Mouse (Mus musculus) forebrain, postnatal 0 days (tissue): ENCODE data around the gene Mst1r. TPM values are rescaled to one million over a fixed set of nuclear protein-coding genes. Genes with fewer than 3 reads are reported as not detected.
A peak's percentile ranks its signal among the peaks of the same experiment; 100 is the strongest.

Experiments used
- ATAC-seq: fragments of 200-750 bp; cut with Nextera tagmentation; 2 replicates; pipeline ENCODE4 v1.8.0; 2017; ENCODE audit warnings: mild to moderate bottlenecking, moderate library complexity
- DNase-seq: peaks from one replicate; pipeline ENCODE4 v3.0.0-alpha.2; 2015
- H3K27ac ChIP-seq: fragments of 300-500 bp; sonication (generic); 2 replicates; pipeline ENCODE4 v1.5.1; 2014; ENCODE audit warnings: low read depth, mild to moderate bottlenecking, antibody characterized with exemption, low read length, moderate library complexity, mixed read lengths
- H3K27me3 ChIP-seq: fragments of 300-500 bp; sonication (generic); 2 replicates; pipeline ENCODE4 v1.6.1; 2014; ENCODE audit warnings: mild to moderate bottlenecking, low read length, mixed read lengths; ENCODE audit not compliant: insufficient read depth
- H3K36me3 ChIP-seq: fragments of 300-500 bp; sonication (generic); 2 replicates; pipeline ENCODE4 v1.6.1; 2014; ENCODE audit warnings: mild to moderate bottlenecking, moderate library complexity; ENCODE audit not compliant: insufficient read depth
- H3K4me1 ChIP-seq: fragments of 300-500 bp; sonication (generic); 2 replicates; pipeline ENCODE4 v1.6.1; 2014; ENCODE audit warnings: antibody characterized with exemption; ENCODE audit not compliant: insufficient read depth
- H3K4me2 ChIP-seq: fragments of 300-500 bp; sonication (generic); 2 replicates; pipeline ENCODE4 v1.6.1; 2014; ENCODE audit warnings: low read depth, mild to moderate bottlenecking, moderate library complexity
- H3K4me3 ChIP-seq: fragments of 300-500 bp; sonication (generic); 2 replicates; pipeline ENCODE4 v1.5.1; 2014; ENCODE audit warnings: low read depth, low read length, mixed read lengths
- H3K9ac ChIP-seq: fragments of 300-500 bp; sonication (generic); 2 replicates; pipeline ENCODE4 v1.6.1; 2014; ENCODE audit warnings: mild to moderate bottlenecking
- H3K9me3 ChIP-seq: fragments of 300-500 bp; sonication (generic); 2 replicates; pipeline ENCODE4 v1.6.1; 2016; ENCODE audit warnings: low read length
- CTCF ChIP-seq: sonication (generic); IDR thresholded peaks from 2 replicates; pipeline ENCODE4 v1.5.1; 2016; ENCODE audit warnings: antibody characterized with exemption, control low read depth, low read depth
- WGBS: fragments of 180-500 bp; shearing (Covaris S2); extraction: QIAGEN DNeasy Blood & Tissue Kit; methylation state at CpG from one replicate; pipeline ENCODE4 v1.1.7; 2014; 5-methylcytosine and 5-hydroxymethylcytosine counted together
- polyA plus RNA-seq: library from polyadenylated mRNA; unstranded; fragments of >200 nt; fragmentation: Nextera tagmentation; extraction: Ambion mirVana; gene quantifications from 2 replicates; pipeline ENCODE4 v1.2.1, GENCODE M21; 2015
- total RNA-seq: library from RNA; depleted of rRNA; stranded (reverse); fragments of >200 nt; gene quantifications from 2 replicates; pipeline ENCODE4 v1.2.3, GENCODE M21; 2014

Mst1r gene
- total and polyA plus RNA-seq, 2 experiments from 2014 or later, result 0.86 to 1.0 TPM

DNA sequence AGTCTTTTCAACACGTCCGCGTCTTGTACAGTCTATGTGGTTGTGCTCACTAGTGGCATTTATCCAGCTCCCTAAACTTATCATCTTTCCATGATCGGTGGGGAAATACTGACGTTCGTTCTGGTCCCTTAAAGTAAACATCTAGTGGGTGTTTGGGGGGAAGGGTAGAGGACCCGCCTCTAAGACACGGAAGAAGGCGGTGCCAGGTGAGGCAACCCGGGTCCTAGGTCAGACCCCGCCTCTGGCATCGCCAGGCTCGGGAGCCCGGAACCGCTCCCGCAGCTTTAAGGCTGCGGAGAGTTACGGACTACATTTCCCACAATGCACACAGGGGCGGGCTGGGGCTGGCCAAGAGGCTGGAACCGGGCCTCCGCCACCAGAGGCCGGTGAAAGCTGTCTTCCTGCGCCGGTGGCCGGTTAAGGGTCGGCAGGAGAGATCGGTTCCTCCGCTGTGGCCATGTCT lies 18.8 kb upstream of the Mst1r start, which contains the start of gene Mon1a:
Mon1a (plus strand) TSS at position 348 of the 463 bp plus-strand sequence.
- H3K9me3 ChIP-seq, result no peaks in the 10 kb centered on the region
- TF ChIP-seq CTCF, result no peak
- ATAC-seq (peak; percentile 95), DNase-seq (peak; percentile 81)
- H3K4me3 ChIP-seq, result peak within 1 kb of the TSS; percentile 76
- H3K27ac ChIP-seq, result peak within 1 kb of the TSS; percentile 79
- H3K36me3 ChIP-seq, result no peaks in the 10 kb centered on the region
- WGBS, result 1% methylated on average over 28 of the region's 28 CpGs
- H3K4me2 ChIP-seq, result peak within 1 kb of the TSS; percentile 68
- peak within 1 kb of the TSS; percentile 79 for H3K9ac ChIP-seq
- H3K4me1 ChIP-seq, result no peaks in the 10 kb centered on the region
- H3K27me3 ChIP-seq, result no peaks in the 10 kb centered on the region

DNA sequence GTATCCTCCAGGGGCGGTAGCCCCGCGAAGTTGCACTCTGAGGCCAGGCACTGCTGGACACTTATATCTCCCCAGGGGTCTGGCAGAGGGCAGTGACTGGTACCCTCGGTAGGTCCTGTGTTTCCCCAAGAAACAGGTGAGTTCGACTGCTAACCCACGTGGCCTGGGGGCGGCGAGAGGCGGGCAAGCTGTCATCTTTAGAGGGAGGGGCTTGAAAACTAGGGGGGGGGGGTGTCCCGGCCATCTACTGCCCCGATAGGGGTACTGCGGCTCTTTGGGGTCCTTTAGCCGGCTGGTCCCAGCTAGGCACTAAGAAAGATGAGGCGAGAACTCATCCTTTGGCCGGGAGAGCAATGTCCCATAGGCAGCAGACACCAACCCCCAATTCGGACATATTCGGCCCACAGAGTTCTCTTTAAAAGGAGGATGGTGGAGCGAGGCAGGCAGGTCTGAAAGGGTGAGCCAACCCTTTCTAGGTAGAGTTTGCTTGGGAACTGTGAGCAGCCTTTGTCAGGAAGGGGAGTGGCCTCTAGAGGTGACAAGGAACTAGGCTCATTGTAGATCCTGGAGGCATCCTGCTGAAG lies 18.3 kb upstream of the Mst1r start:
- ATAC-seq (peak; percentile 87), DNase-seq (peak; percentile 67)
- no peaks in the 10 kb centered on the region for H3K9me3 ChIP-seq
- peak overlapping the region; percentile 68 for H3K4me2 ChIP-seq
- peaks cover under 1% of the 10 kb centered on the region; the same call in 1 of the 2 replicates for H3K36me3 ChIP-seq
- peak overlapping the region; percentile 76 for H3K4me3 ChIP-seq
- TF ChIP-seq CTCF, result peak; percentile 14; the same call in 1 of the 2 replicates
- peak overlapping the region; percentile 79 for H3K27ac ChIP-seq
- H3K9ac ChIP-seq, result peak overlapping the region; percentile 79
- no peaks in the 10 kb centered on the region for H3K27me3 ChIP-seq
- H3K4me1 ChIP-seq, result no peaks in the 10 kb centered on the region
- WGBS, result 2% methylated on average over 18 of the region's 18 CpGs

DNA sequence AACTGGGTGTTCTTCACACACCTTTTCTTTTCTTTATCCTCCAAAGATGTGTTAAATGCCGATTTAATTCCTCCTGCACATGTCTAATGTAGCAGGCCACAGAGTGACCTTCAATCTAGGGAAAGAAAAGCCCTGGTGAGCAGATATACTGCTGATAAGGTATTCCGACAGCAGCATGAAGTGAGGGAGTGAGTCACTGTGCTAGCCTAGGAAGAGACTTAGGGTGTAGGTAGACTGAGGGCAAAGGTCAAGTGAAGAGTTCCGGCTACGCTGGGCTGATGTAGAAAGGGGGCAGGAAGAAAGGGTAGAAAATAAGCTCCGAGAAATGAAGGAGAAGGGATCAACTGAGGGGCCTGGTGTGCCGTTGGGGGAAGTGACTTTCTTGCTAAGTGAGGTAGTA lies 16.4 kb upstream of the Mst1r start:
- Histone ChIP-seq H3K9me3 (no peaks in the 10 kb centered on the region), H3K4me2 (no peak overlapping the region), H3K4me1 (no peaks in the 10 kb centered on the region), H3K27ac (no peak overlapping the region), H3K9ac (no peak overlapping the region), H3K4me3 (no peak overlapping the region), H3K36me3 (peaks cover 2% of the 10 kb centered on the region; the same call in 1 of the 2 replicates), H3K27me3 (no peaks in the 10 kb centered on the region)
- ATAC-seq, result no peak
- DNase-seq, result no peak
- 93% methylated on average over 6 of the region's 6 CpGs for WGBS
- TF ChIP-seq CTCF, result no peak

DNA sequence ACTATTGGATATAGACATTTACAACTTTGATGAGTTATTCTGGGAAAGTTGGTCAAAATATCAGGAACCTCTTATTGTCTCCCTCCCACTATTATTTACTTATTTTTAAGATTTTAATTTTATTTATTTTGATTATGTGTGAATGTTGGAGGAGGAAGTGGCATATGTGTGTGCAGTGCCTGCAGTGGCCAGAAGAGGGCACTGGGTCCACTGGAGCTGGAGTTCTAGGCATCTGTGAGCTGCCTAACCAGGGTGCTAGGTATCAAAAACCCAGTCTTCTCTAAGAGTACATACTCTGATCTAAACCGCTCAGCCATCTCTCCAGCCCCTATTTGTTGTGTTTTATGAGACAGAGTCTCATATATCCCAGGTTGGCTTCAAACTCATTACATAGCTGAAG lies 15.7 kb upstream of the Mst1r start:
- no peak overlapping the region for H3K9ac ChIP-seq
- H3K27ac ChIP-seq, result no peak overlapping the region
- ATAC-seq (no peak), DNase-seq (no peak)
- WGBS, result 100% methylated on average over 1 of the region's 1 CpGs
- no peaks in the 10 kb centered on the region for H3K4me1 ChIP-seq
- no peaks in the 10 kb centered on the region for H3K9me3 ChIP-seq
- TF ChIP-seq CTCF, result peak; percentile 45
- H3K27me3 ChIP-seq, result no peaks in the 10 kb centered on the region
- peaks cover 2% of the 10 kb centered on the region; the same call in 1 of the 2 replicates for H3K36me3 ChIP-seq
- no peak overlapping the region for H3K4me2 ChIP-seq
- no peak overlapping the region for H3K4me3 ChIP-seq

DNA sequence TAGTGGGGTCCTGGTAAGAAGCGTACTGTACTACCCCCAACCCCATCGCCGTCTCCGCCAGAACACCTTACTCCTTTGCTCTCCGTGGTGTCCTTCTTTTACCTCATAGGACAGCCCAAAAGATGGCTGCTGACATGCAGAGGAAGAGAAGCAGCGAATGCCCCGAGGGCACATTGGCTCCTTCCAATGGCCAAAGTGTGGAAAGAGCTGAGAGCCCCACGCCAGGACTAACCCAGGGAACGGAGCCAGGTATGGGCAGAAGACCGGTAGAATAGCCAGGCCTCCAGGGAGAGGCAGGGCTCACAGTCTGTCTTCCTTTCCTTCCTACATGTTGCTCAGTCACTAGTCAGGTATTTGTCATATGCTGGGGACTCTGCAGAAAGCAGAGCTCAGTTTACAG lies 8.1 kb upstream of the Mst1r start:
- ATAC-seq (no peak), DNase-seq (no peak)
- Histone ChIP-seq H3K27ac (no peak overlapping the region), H3K36me3 (peaks cover 19% of the 10 kb centered on the region), H3K4me3 (no peak overlapping the region), H3K9ac (no peak overlapping the region), H3K27me3 (no peaks in the 10 kb centered on the region), H3K4me2 (no peak overlapping the region), H3K4me1 (no peaks in the 10 kb centered on the region), H3K9me3 (no peaks in the 10 kb centered on the region)
- 87% methylated on average over 10 of the region's 10 CpGs for WGBS
- no peak for TF ChIP-seq CTCF

DNA sequence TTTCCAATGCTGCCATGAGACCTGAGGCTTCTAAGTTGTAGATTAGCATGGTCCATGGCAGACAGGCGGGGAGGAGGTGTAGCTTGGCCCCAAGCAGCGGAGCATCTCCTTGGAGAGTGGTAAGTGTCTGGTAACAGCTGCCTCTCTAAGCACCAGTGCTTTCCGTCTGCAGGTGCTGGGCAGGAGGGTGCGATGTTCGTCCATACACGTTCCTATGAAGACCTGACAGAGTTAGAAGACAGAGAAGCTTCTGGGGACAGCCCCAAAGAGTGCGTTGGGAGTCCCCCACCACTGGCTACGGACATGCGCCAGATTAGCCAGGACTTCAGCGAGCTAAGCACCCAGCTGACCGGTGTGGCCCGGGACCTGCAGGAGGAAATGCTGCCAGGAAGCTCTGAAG lies 6.8 kb upstream of the Mst1r start:
- DNase-seq (no peak), ATAC-seq (no peak)
- H3K27ac ChIP-seq, result no peak overlapping the region
- no peak for TF ChIP-seq CTCF
- no peak overlapping the region for H3K4me2 ChIP-seq
- no peaks in the 10 kb centered on the region for H3K4me1 ChIP-seq
- H3K4me3 ChIP-seq, result no peak overlapping the region
- WGBS, result 72% methylated on average over 12 of the region's 12 CpGs
- no peaks in the 10 kb centered on the region for H3K27me3 ChIP-seq
- H3K9me3 ChIP-seq, result no peaks in the 10 kb centered on the region
- H3K36me3 ChIP-seq, result peaks cover 19% of the 10 kb centered on the region
- no peak overlapping the region for H3K9ac ChIP-seq

DNA sequence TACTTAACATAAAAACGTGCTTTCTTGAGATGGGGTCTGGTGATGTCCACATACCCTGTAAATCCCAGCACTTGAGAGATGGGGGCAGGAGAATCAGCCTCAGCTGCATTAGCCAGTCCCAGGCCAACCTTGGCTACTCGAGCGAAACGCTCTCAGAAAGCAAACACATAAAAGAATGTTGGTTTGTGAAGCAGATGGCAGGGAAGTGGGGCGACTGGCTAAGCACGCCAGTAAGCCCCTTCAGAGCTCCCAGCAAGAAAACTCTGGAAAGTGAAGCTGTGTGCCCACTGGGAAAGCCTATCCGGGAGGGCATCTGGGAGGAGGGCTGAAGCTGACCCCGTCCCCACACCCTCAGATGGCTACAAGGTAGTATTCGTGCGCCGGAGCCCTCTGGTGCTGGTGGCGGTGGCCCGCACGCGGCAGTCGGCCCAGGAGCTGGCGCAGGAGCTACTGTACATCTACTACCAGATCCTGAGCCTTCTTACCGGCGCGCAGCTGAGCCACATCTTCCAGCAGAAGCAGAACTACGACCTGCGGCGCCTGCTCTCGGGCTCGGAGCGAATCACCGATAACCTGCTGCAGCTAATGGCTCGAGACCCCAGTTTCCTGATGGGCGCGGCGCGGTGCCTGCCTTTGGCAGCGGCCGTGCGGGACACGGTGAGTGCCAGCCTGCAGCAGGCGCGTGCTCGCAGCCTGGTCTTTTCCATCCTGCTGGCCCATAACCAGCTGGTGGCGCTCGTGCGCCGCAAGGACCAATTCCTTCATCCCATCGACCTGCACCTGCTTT lies 5.6 kb upstream of the Mst1r start:
- Histone ChIP-seq H3K36me3 (peaks cover 19% of the 10 kb centered on the region), H3K27ac (peak overlapping the region; percentile 35; the same call in 1 of the 2 replicates), H3K4me3 (peak overlapping the region; percentile 34), H3K4me1 (no peaks in the 10 kb centered on the region), H3K9ac (peak overlapping the region; percentile 44; the same call in 1 of the 2 replicates), H3K27me3 (no peaks in the 10 kb centered on the region), H3K4me2 (peak overlapping the region; percentile 66), H3K9me3 (no peaks in the 10 kb centered on the region)
- peak; percentile 83 for ATAC-seq
- peak; percentile 89 for DNase-seq
- TF ChIP-seq CTCF, result peak; percentile 91
- 4% methylated on average over 44 of the region's 44 CpGs for WGBS
